Mouse (Mus musculus): ENCODE measurements around the gene Sema5b.

Sema5b gene

DNA sequence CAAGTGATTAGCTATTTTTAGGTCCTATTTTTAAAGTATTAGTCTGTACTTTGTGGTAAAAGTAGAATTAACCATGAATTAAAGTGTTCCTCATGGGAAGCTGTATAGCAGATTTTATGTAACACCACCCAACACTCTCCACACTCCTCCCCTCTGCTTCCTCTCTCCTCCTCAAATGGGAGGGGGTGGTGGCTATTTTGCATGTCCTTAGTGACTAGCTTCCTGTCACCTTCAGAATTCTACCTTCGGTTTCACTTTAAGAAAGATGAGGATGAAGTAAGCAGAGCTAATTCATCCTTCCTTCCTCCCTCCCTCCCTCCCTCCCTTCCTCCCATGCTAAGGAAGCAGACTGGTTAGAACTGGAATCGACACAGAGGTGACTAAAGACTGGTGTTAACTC, 155.2 kb downstream of the Sema5b start:
- no peak for DNase-seq (ENCODE audit: extremely low read depth, insufficient read length, low spot score)

DNA sequence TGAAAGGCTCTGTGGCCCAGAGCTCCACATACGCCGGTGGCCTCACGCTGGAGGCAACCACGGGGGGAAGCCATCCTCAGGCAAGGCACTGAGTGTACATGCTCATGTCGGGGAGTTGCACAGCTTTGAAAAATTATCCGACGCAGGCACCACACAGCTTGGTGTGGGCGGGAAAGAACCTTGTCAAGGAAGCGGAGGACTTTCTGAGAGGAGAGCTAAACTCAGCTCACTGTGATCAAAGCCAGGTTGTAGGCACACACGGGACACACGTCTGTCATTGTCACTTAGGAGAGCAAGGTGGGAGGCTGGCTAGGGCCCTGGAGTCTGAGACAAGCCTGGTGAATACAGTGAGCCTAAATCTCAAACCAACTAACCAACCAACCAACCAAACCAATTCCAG, 160.9 kb downstream of the Sema5b start:
- DNase-seq (ENCODE audit: extremely low read depth, insufficient read length, low spot score) = no peak

DNA sequence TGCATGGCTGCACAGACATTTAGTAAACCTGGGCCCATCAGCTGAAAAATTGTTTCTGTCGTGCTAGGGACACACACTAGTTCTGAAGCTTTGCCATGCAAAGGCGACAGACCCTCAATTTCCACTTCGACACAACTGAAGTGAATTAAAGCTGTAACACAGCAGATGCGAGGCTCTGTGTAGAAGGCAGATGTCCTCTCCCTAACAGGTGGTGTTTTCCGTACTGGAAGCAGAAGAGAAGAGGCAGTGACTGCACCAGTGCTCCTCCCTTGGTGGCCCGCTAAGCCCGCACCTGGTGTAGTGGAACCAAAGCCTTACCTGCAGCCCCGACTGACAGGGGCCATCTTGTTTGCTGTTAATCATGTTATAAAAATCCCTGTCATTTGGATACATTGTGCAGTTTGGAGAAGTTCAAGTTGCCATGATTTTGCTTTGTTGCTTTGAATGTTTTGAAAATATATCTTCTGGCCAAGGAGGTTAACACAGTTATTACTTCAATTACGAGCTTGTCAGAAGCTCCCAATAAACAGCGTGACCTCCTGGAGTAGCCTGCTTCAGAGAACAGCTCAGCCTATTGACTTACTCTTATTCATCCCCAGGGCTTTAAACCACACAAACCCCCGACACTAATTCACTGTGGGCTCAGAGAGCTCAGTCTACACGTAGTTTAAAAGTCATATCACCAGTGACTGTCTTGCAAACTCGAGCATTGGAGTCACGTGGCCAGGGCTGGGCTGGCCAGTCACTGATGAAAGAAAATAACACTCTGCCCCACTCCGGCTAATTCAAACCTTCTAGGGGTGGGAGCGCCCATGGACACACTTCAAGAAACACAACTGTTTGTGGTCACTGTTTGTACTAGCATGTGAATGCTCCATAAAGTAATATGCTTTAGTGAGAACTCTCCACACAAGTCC, 163.1 kb downstream of the Sema5b start:
- DNase-seq (ENCODE audit: extremely low read depth, insufficient read length, low spot score) = no peak

DNA sequence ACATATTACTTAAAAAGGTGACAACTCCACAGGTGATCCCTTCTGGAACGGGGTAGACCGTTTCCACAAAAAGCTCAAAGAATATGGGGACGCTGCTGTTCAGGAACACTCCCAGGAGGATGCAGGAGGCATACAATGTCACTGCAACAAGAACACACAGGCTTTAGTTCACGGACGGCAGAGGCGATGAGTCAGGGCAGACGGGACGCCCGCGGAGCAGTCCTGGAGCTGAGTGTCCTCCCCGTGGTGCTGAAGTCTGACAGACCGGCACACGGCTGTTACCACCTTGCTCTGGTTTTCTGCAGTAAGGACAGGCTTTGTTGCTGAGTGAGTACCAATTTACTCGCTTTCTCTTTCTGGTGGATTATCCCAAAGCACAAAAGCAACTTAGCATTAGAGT, 163.9 kb downstream of the Sema5b start:
- no peak for DNase-seq (ENCODE audit: extremely low read depth, insufficient read length, low spot score)

DNA sequence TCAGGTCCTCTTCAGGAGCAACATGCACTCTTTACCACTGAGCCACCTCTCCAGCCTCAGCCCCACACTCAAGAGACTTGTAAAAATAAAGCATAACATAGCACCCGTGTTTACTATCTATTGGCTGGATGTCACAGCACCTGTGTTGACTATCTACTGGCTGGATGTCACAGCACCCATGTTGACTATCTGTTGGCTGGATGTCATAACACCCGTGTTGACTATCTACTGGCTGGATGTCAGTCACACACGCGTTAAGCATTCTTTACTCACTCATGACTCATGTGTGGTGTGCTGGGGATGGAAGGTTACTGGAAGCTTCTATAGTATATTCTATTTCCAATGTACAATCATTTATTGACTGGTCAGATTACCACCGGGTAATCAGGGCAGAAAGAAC, 166.1 kb downstream of the Sema5b start:
- DNase-seq (ENCODE audit: extremely low read depth, insufficient read length, low spot score) = no peak

DNA sequence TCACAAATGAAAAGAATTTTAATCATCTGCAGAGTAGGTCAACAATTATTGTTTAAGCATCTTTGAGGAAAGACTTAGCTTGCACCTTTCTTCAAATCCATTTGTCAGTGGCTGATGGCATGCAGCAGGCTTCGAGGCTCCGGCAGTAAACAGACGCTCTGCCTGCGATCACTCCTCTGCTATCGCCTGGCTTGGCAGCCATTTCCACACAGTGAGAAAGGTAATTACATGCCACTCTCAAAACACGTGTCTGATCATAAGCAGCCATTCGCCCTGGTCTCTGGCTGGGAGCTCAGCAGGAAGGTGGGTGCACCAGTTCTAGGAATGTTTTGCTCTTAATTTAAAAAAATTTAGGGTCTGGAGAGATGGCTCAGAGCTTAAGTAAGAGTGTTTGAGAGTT, 170.1 kb downstream of the Sema5b start:
- DNase-seq (ENCODE audit: extremely low read depth, insufficient read length, low spot score) = no peak

DNA sequence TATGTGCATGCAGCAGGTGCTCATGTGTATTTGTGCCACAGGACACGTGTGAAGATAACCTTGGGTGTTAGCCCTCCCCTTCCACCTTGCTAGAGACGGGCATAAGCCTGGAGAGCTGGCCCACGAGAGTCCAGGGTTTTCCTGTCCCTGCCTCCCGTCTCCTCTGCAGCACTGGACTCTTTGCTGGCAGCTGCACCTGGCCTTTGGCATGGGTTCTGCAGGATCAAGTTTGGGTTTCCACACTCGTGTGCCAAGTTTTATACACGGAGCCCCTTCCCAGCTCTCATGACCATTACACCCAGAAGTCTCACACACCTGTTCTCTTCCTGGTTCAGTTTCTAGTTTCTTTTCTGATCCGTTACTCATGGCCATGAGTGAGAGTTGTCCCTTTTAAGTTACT, 172.7 kb downstream of the Sema5b start:
- no peak for DNase-seq (ENCODE audit: extremely low read depth, insufficient read length, low spot score)

All from 3134 (cell line).